Mouse (Mus musculus): ENCODE results near the gene Gpr45. TPM values are rescaled to one million over a fixed set of nuclear protein-coding genes. Genes with fewer than 3 reads are reported as not detected.

Gpr45 gene
- total RNA-seq, 2 experiments from 2014 or later: 2.4 to 3.0 TPM

DNA sequence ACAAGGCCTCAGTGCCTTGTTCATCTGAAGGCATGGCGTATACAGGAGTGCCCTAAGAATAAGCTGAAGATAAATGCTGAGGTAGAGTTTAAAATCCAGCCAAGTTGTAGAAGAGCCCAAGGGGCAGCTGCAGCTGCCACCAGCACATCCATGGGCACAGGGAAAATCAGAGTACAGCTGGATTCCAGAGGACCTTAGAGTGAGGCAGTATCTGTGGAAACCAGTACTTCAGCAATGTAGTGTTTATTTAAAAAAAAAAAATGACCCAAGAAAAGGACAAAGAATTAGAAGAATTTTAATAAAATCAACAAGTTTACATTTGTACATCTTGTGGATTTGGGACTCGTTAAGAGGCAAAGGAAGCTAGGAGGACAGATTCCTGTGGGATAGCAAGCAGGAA, 94.3 kb downstream of the Gpr45 start:
- no peak for DNase-seq

GRCm38 (mm10) chr1:43047811-43048210, 95.1 kb downstream of the Gpr45 start:
- no peak for DNase-seq

- DNase-seq: no peak
Measured at GRCm38 (mm10) chr1:43051903-43052302, 99.2 kb downstream of the Gpr45 start.

DNA sequence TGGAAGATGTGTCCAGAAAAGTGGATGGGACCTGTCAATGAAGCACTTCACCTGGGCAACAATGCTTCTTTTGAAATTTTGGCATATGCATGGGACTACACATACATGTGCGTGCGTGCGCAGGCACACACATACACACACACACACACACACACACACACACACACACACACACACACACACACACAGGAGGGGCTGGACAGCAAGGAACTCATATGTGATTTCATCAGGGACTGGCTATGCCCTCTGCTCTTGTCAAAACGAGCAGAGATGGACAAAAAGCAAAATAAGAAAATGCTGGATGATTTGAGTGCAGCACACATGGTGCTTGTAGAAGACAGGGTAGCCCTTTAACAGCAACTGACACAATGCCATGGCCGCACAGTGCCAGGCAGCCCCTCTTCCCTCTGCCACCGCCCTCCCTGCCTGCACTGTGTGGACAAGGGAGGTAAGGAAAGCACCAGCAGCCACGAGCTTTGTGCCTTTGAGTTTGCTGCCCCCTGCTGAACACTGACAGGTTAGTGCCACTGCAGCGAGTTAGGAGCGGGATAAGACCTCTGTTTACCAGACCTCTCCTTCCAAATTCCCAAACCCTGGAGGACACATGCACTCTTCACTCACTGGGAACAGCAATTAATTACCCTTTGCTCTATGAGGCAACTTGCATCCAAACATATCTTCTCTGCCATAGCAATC, 113.1 kb downstream of the Gpr45 start:
- peak; percentile 53 to 75 for DNase-seq

GRCm38 (mm10) chr1:43066573-43066972, 113.9 kb downstream of the Gpr45 start:
- DNase-seq: no peak

- no peak for DNase-seq
Measured at GRCm38 (mm10) chr1:43067551-43067950, 114.9 kb downstream of the Gpr45 start.

DNA sequence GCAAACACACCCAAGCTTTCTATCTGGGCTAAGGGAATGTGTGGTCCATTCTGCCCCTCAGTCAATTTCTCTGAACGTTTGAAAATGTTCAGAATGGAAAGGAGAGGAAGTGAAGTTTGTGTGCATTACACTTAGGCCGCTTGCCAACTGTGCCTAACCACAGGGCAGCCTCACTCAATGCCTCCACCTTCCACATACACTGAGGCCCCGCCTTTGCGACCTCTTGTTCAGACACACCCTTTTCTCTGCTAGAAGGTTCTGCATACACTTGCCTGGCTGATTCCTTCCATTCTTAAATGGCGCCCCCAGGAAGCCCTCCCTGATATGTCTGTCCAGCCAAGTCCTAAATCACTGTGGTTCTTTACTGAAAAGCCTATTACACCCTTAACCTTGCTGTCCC, 118.1 kb downstream of the Gpr45 start:
- DNase-seq: no peak

- DNase-seq: no peak
Measured at GRCm38 (mm10) chr1:43072028-43072427, 119.4 kb downstream of the Gpr45 start.

GRCm38 (mm10) chr1:43072561-43072960, 119.9 kb downstream of the Gpr45 start:
- no peak for DNase-seq

GRCm38 (mm10) chr1:43074791-43075190, 122.1 kb downstream of the Gpr45 start:
- DNase-seq: no peak

DNA sequence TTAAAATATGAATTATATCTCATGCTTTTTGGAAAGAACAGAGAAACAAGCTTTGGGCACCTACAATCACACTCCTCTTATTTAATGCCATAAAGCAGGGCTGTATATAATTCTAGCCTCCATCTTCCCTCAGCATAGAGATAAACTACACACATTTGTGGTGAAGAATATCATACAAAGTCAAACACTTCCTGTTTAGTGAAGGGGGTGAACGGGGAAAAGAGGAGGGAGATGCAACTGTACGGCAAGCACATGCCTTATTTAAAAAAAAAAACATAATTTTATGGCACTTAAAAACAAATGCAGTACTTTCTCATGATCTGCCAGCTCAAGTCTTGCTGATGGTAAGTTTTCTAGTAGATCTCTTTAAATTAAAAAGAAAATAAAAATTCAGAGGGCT, 125.5 kb downstream of the Gpr45 start:
- DNase-seq: no peak

GRCm38 (mm10) chr1:43082946-43083345, 130.3 kb downstream of the Gpr45 start:
- DNase-seq: no peak

Small RNA genes within 50 kb of the gene (microRNA-seq; reads per million reads assigned to microRNA genes)
- not detected for gene Gm24001

Other genes with a start within 250 kb of the Gpr45 start
- 10 to 100 TPM; 55.6 to 72.3 TPM for gene Mrps9, start 101.6 kb upstream of the Gpr45 start, total RNA-seq (2021)
- 10 to 100 TPM; 27.9 to 35.8 TPM for gene Tgfbrap1, start 145.8 kb downstream of the Gpr45 start, total RNA-seq (2021)
- gene AI597479, start 145.8 kb downstream of the Gpr45 start, total RNA-seq (2021): 10 to 100 TPM; 17.5 to 18.7 TPM
- gene Fhl2, start 244.1 kb downstream of the Gpr45 start, total RNA-seq (2021): 10 to 100 TPM; 25.4 to 27.6 TPM

Data from adrenal gland, postnatal 36 days (tissue).